Mouse (Mus musculus): ENCODE data around the gene Zmynd19.

Zmynd19 gene

DNA sequence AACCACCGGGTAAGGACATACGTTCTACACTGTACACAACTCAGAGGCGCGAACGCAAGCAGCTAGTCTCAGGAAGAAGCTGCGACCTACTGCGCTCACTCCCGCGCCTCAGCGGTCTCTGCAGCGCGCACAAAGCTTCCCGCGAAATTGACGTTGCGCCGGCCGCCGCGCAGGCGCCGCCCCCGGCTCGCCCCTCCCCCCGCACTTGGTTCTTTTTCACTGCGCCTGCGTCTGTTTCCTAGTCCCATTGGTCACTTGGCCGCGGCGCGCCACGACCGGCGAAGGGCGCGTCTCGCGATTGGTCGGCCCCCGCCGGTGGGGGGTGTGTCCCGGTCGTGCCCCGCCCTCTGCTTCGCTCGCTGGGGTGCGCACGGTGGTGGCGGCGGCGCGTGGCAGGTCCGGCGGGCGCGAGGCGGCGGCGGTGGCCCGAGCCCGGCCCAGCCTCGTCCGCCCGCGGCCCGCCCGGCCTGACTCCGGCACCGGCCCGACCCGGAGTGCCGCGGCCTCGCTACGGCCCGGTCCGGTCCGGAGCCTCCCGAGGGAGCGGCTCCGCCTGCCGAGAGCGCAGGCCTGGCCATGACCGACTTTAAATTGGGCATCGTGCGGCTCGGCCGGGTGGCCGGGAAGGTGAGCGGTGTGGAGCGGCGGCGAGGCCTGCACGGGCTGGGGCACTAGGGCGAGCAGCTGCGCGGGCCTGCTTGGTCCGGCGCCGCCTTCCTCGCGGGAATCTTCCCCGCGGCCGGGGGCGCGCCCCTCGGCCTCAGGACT is at the start of gene Zmynd19:
Gene Zmynd19, plus strand, starts transcription at position 372 of the 768 bp plus-strand sequence.
- peak; percentile 94 for DNase-seq (ENCODE audit: low read depth)

GRCm38 (mm10) chr2:24901055-24901454 is 48.5 kb upstream of the Zmynd19 start:
- DNase-seq (ENCODE audit: low read depth), result no peak

DNA sequence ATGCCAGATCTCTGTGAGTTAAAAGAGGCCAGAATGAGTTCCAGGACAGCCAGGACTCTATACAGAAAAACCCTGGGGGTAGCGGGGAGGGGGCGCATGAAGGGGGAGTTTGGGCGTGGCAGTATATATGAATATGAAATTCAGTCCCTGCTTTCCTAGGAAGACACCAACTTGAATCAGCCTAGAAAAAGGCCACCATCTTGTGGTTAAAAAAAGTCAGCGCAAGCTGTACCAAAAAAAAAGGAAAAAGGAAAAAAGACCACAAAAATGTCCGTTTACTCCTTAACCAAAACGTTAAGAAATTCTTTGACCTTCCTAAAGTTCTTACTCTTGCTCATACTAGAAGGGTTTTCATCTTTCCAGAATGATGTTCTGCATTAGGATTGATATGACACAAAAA is 46.6 kb upstream of the Zmynd19 start:
- DNase-seq (ENCODE audit: low read depth), result peak; percentile 30

DNA sequence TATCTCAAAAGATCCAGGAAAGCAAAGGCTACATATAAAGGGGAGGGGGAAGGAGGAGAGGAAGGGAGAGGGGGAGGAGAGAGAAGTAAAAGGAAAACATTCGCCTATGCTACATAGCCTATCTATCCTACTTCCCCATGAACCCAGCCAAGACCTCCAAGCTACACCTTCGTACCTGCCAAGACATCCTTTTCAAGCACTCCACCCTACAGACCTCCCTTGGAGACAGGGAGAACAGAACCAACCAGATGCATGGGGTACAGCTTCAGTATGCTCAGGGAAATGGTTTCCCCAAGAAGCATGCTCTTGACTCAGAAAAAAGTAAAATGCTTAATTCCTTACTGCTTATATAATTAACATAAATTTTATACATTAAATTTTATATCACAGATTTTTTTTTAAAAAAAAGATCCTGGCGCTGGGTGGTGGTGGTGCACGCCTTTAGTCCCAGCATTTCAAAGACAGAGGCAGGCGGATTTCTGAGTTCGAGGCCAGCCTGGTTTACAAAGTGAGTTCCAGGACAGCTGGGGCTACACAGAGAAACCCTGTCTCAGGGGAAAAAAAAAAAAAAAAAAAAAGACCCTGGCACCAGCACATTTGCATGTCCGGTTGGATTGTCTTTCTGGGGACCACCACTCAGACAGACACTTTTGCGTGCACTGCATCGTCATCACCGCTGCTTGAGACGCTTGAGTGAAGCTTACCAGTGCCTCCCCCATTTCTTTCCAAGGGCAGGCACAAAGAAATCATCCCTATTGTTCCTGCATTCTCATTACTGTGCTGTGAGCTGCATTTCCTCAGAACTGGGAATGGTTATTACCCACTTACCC is 44.6 kb upstream of the Zmynd19 start:
- DNase-seq (ENCODE audit: low read depth), result no peak

DNA sequence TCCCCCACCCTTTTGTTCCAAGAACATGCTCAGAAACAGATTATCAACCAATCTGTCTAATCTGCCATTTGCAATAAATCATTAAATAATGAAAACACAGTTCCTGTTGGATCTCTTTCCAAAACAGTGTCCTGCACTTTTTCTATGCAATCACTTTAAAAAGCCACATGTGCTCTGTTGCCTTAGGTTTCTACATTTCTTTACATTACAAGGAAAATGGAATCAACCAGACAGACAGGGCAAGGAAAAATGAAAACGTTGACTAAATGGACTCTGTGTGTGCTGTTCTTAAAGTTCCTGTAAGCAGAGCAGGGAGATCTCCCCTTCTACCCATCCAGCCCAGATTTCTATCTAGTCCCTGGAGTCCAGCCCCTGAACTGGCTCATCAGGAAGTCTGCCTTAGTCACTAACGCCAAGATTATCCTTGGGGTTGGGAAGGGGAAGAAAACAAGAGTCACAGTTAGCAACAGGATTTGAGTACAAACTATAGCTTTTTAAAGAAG is 43.9 kb upstream of the Zmynd19 start:
- DNase-seq (ENCODE audit: low read depth), result no peak

DNA sequence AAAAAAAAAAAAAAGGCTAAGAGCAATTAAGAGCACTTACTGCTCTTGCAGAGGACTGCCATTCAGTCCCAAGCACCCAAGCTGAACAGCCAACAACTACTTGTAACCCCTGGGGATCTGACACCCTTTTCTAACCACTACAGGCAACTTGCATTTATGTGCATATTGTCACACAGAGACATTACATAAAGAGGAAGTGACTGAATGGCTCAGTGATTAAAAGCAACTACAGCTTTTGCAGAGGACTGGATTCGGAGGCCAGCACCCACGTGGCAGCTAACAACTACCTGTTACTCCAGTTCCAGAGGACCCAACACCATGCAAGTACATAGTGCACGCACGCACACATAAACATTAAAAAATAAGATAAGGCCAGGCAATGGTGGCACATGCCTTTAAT is 39.1 kb upstream of the Zmynd19 start:
- peak; percentile 63 for DNase-seq (ENCODE audit: low read depth)

DNA sequence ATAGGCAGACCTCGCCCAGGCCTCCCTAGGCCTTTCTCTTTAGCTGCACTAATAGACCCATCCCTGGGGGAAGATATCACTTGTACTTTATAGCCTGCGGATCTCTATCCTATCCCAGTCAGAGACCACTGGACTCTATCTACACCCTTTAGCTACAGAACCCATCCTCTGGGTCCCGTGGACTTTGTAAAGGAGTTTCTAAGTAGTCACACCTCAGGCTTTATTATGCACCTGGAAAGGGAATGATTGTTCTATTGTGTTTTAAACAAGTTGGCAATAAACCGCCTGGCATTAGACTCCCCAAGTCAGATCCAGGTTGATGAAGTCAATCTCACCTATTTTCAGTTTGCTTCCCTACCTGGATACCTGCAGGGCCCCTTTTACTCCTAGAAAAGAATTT is 37.4 kb upstream of the Zmynd19 start:
- DNase-seq (ENCODE audit: low read depth), result no peak

GRCm38 (mm10) chr2:24912589-24912988 is 37.0 kb upstream of the Zmynd19 start:
- no peak for DNase-seq (ENCODE audit: low read depth)

- DNase-seq (ENCODE audit: low read depth), result no peak
Measured at GRCm38 (mm10) chr2:24914762-24915161, 34.8 kb upstream of the Zmynd19 start.

GRCm38 (mm10) chr2:24918930-24919838 is 30.4 kb upstream of the Zmynd19 start, which contains the start of gene Ehmt1:
TSS of gene Ehmt1 (minus strand) at chr2:24919614.
- peak; percentile 90 for DNase-seq (ENCODE audit: low read depth)

DNA sequence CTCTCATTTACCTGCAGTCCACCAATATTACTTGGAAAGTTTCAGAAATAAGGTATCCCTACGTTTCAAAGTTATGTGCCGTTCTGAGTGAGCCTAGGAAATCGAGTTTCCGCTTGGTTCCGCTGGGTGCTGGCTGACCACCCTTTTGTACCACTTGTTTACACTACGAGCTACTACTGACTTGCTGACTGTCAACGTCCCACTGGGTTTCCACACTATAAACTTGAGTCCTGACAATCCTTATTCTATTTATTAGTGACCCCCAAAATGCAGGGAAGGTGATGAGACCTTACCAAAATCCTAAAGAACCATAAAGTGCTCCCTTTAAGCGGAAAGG is 29.8 kb upstream of the Zmynd19 start:
- no peak for DNase-seq (ENCODE audit: low read depth)

GRCm38 (mm10) chr2:24923561-24923960 is 26.0 kb upstream of the Zmynd19 start:
- peak; percentile 64 for DNase-seq (ENCODE audit: low read depth)

DNA sequence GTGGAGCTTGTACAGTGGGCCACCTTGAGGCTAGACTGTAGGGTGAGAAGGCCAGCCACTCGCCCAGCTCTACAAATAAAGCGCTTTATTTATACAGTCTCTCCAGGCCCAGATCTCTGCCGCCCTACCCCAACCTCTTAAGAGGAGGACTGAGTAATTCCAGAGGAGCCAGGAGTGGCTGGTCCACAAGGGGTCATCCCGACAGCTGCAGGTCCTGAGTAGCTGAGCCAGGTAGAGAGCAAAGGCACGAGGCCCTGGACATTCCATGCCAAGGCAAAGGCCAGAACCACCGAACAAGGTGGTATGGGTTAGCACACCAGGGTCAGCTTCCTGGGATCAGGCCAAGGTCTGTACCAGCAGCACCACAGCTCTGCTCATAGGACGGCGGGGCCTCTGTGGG is 24.3 kb upstream of the Zmynd19 start:
- no peak for DNase-seq (ENCODE audit: low read depth)

- no peak for DNase-seq (ENCODE audit: low read depth)
Measured at GRCm38 (mm10) chr2:24926345-24926964, 23.1 kb upstream of the Zmynd19 start.

DNA sequence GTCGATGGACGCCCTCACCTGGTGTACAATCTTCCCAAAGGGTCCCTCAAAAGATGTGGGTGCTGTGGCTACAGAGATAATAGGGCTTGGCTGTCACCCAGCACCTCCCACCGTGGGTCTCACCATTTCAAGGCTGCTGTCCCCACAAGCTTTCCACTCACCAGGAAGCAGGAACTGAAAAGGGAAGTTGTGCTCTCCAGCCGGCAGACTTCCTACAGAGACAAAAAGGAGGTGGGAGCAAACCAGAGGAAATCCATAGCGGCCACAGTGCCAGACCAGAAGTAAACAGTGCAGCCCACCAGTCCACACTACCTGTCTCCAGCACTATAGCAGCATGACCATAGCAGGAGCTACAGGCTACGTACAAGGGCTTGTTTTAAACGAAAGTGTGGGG is 22.6 kb upstream of the Zmynd19 start:
- DNase-seq (ENCODE audit: low read depth), result peak; percentile 26

DNA sequence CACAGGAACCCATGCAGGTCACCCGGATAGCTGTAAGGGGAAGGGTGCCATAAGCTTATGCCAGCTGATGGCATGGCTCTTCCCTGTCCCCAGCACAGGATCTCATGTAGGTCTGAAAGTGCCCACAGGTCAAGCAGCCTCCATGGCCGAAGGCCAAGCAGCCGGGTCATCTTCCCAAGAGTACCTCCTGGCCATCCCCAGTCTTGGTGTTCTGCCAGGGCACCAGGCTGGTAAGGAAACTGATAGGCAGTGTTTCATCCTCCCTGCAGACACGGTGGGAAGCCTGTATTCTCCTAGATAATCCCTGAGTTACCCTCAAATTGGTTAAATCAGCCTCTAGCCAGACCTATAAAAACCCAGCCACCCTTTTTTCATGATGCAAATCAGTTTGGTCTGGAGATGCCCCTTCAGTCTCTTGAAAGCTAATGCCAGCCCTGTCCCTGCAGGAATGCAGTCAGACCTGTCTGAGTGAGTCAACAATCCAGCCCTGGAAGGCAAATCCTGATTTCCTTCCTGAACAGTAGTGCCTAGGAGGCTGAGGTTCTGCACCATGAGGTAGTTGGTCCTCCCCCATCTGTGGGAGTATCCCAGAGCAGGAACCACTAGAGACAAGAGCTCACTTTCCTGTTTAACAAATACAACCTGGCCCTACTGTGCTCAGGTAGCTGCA is 21.6 kb upstream of the Zmynd19 start:
- peak; percentile 30 for DNase-seq (ENCODE audit: low read depth)

DNA sequence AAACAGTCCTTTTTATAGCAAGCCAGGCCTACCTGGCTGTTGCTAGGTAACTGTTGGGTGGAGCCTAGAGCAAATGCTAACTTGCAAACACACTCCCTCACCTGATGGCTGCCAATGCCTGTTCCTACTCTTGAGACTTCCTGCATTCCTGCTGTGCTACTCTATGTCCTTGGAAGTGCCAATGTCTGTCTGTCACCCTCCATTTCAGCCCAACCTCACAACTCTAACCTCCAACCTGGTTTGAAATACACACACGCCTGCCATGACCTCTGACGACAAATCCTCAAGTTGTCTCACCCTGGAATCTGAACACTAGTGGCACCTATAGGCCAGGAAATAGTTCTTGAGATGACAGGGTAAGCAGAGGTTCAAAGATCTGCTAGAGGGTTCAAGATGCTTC is 20.5 kb upstream of the Zmynd19 start:
- DNase-seq (ENCODE audit: low read depth), result no peak

GRCm38 (mm10) chr2:24929593-24929992 is 20.0 kb upstream of the Zmynd19 start:
- DNase-seq (ENCODE audit: low read depth), result no peak

DNA sequence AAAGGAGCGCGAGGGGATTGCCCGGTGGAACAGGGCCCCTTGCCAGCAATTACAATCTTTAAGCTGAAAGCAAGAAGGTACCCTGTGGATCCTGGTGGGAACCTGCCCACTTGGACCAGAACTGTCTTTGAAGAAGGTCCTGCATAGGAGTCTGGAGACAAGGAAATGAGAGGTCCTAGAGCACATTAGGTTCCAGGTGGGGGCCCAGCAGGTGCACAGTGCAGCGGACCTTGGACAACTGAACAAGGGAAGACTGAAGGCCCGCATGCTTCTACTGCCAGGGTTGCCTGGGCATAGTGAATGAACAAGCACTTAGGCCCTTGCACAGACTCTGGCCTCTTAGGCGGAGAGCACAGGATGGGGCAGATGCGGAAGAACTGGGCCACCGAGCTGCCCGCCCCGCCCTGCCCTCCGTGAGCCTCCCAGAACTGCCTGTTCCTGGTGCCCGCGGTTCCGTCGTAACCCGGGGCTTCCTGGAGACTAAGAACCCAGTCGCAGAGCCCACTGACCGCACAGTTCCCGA is 15.1 kb upstream of the Zmynd19 start:
- DNase-seq (ENCODE audit: low read depth), result peak; percentile 88

- DNase-seq (ENCODE audit: low read depth), result peak; percentile 99
Measured at GRCm38 (mm10) chr2:24935057-24935796, 14.4 kb upstream of the Zmynd19 start, which contains the start of gene Arrdc1. TSS of gene Arrdc1 (minus strand) at chr2:24935252.
